20 mouse cellular contexts compared by ENCODE assay signal in genomic region chr19:59098315-59098714, GRCm38 (mm10). TPM values are rescaled to one million over a fixed set of nuclear protein-coding genes. Genes with fewer than 3 reads are reported as not detected.
DNase-seq lines count a peak whose midpoint lies in the region; ATAC-seq and TF ChIP-seq lines count a peak whose summit lies in the region.
"Had no signal": no experiment of that assay in that cellular context is flagged by ENCODE, and none has a peak within 500 bp of the region (broad histone marks: within the 10 kb centered on the region; RNA-seq: fewer than 3 reads in every experiment).

No protein-coding gene starts in this region.

- H3K4me1 ChIP-seq in kidney, adult 2 months (ENCODE audit: control insufficient read depth, insufficient read depth, low read length) = no peaks in the 10 kb centered on the region
- no peaks in the 10 kb centered on the region for H3K4me1 ChIP-seq in kidney, embryonic 15.5 days
- no peaks in the 10 kb centered on the region for H3K4me1 ChIP-seq in liver, adult 2 months (ENCODE audit: control insufficient read depth, insufficient read depth, low read length)
- no peaks in the 10 kb centered on the region for H3K4me1 ChIP-seq in liver, postnatal 0 days (ENCODE audit: insufficient read depth)
- H3K4me1 ChIP-seq in intestine, embryonic 16.5 days (ENCODE audit: control insufficient read depth, insufficient read depth, low read length) = no peaks in the 10 kb centered on the region
- no peaks in the 10 kb centered on the region for H3K4me1 ChIP-seq in stomach, postnatal 0 days (replicated peaks; ENCODE audit: control insufficient read depth, insufficient read depth)
- H3K4me1 ChIP-seq: embryonic facial prominence, embryonic 10.5 days; embryonic facial prominence, embryonic 12.5 days; forebrain, embryonic 15.5 days had no signal

- H3K4me3 ChIP-seq in kidney, adult 2 months (ENCODE audit: insufficient read depth, low read depth, low read length) = no peak overlapping the region
- no peak overlapping the region for H3K4me3 ChIP-seq in kidney, embryonic 15.5 days (replicated peaks)
- no peak overlapping the region for H3K4me3 ChIP-seq in liver, adult 2 months (ENCODE audit: insufficient read depth, low read depth, low read length)
- no peak overlapping the region for H3K4me3 ChIP-seq in liver, postnatal 0 days (ENCODE audit: low read depth, low read length)
- no peak overlapping the region for H3K4me3 ChIP-seq in intestine, embryonic 16.5 days (ENCODE audit: low read length)
- H3K4me3 ChIP-seq in stomach, postnatal 0 days (ENCODE audit: low read depth, low read length) = no peak overlapping the region
- H3K4me3 ChIP-seq: embryonic facial prominence, embryonic 10.5 days; embryonic facial prominence, embryonic 12.5 days; forebrain, embryonic 13.5 days; forebrain, embryonic 15.5 days had no signal

- WGBS in kidney, adult 2 months = 30% methylated on average over 1 of the region's 1 CpGs
- 66% methylated on average over 1 of the region's 1 CpGs for WGBS in kidney, embryonic 15.5 days
- WGBS in liver, adult 2 months = 3% methylated on average over 1 of the region's 1 CpGs
- 40% methylated on average over 1 of the region's 1 CpGs for WGBS in liver, postnatal 0 days (ENCODE audit: insufficient replicate concordance)
- 33% methylated on average over 1 of the region's 1 CpGs for WGBS in intestine, embryonic 16.5 days
- 47% methylated on average over 1 of the region's 1 CpGs for WGBS in stomach, postnatal 0 days

- no peaks in the 10 kb centered on the region for H3K9me3 ChIP-seq in kidney, embryonic 15.5 days (replicated peaks)
- no peaks in the 10 kb centered on the region for H3K9me3 ChIP-seq in liver, postnatal 0 days (ENCODE audit: low read length)
- H3K9me3 ChIP-seq in intestine, embryonic 16.5 days (ENCODE audit: control insufficient read depth, low read length) = no peaks in the 10 kb centered on the region
- H3K9me3 ChIP-seq in stomach, postnatal 0 days (ENCODE audit: control insufficient read depth, low read length) = no peaks in the 10 kb centered on the region
- H3K9me3 ChIP-seq: forebrain, embryonic 13.5 days had no signal

- no peaks in the 10 kb centered on the region for H3K79me2 ChIP-seq in liver, adult 2 months (ENCODE audit: control insufficient read depth, insufficient read depth, low read length)

- no peak for TF ChIP-seq CTCF in kidney, adult 2 months (conservative IDR thresholded peaks at IDR 0.05; ENCODE audit: insufficient read depth, insufficient read length, low read depth, low read length)
- TF ChIP-seq CTCF in liver, adult 2 months (IDR thresholded peaks at IDR 0.05; ENCODE audit: low read depth, low read length) = no peak
- TF ChIP-seq CTCF in liver, postnatal 0 days (IDR thresholded peaks at IDR 0.05; ENCODE audit: low read depth) = no peak
- no peak for TF ChIP-seq CTCF in stomach, postnatal 0 days (IDR thresholded peaks at IDR 0.05; ENCODE audit: low read depth)

- H3K27ac ChIP-seq in kidney, adult 2 months (ENCODE audit: insufficient read depth, low read depth, low read length) = no peak overlapping the region
- no peak overlapping the region for H3K27ac ChIP-seq in kidney, embryonic 15.5 days
- no peak overlapping the region for H3K27ac ChIP-seq in liver, adult 2 months (replicated peaks; ENCODE audit: insufficient read depth, low read depth, low read length)
- no peak overlapping the region for H3K27ac ChIP-seq in liver, postnatal 0 days (ENCODE audit: low read depth)
- H3K27ac ChIP-seq in intestine, embryonic 16.5 days (ENCODE audit: low read length) = peak overlapping the region; percentile 48; the same call in 1 of the 2 replicates
- no peak overlapping the region for H3K27ac ChIP-seq in stomach, postnatal 0 days (replicated peaks)
- H3K27ac ChIP-seq: embryonic facial prominence, embryonic 10.5 days; embryonic facial prominence, embryonic 12.5 days; forebrain, embryonic 13.5 days; forebrain, embryonic 15.5 days had no signal

- H3K4me2 ChIP-seq in kidney, embryonic 15.5 days = no peak overlapping the region
- no peak overlapping the region for H3K4me2 ChIP-seq in liver, postnatal 0 days (ENCODE audit: low read depth, low read length)
- H3K4me2 ChIP-seq in intestine, embryonic 16.5 days (ENCODE audit: low read depth, low read length) = no peak overlapping the region
- H3K4me2 ChIP-seq in stomach, postnatal 0 days (replicated peaks; ENCODE audit: low read depth) = no peak overlapping the region
- H3K4me2 ChIP-seq: embryonic facial prominence, embryonic 12.5 days; forebrain, embryonic 13.5 days; forebrain, embryonic 15.5 days had no signal

- no peaks in the 10 kb centered on the region for H3K27me3 ChIP-seq in kidney, adult 2 months (replicated peaks; ENCODE audit: control insufficient read depth, insufficient read depth, low read length)
- no peaks in the 10 kb centered on the region for H3K27me3 ChIP-seq in kidney, embryonic 15.5 days
- no peaks in the 10 kb centered on the region for H3K27me3 ChIP-seq in liver, adult 2 months (ENCODE audit: control insufficient read depth, insufficient read depth, low read length)
- H3K27me3 ChIP-seq in liver, postnatal 0 days (ENCODE audit: insufficient read depth, low read length) = no peaks in the 10 kb centered on the region
- no peaks in the 10 kb centered on the region for H3K27me3 ChIP-seq in intestine, embryonic 16.5 days (replicated peaks; ENCODE audit: control insufficient read depth, insufficient read depth, low read length)
- H3K27me3 ChIP-seq in stomach, postnatal 0 days (ENCODE audit: control insufficient read depth, insufficient read depth, low read length) = no peaks in the 10 kb centered on the region
- H3K27me3 ChIP-seq: embryonic facial prominence, embryonic 12.5 days; forebrain, embryonic 15.5 days had no signal

- H3K36me3 ChIP-seq in kidney, adult 2 months (ENCODE audit: control insufficient read depth, insufficient read depth, low read length) = no peaks in the 10 kb centered on the region
- H3K36me3 ChIP-seq in kidney, embryonic 15.5 days = no peaks in the 10 kb centered on the region
- H3K36me3 ChIP-seq in liver, adult 2 months (ENCODE audit: control insufficient read depth, insufficient read depth, low read length) = no peaks in the 10 kb centered on the region
- no peaks in the 10 kb centered on the region for H3K36me3 ChIP-seq in liver, postnatal 0 days (replicated peaks; ENCODE audit: insufficient read depth, low read length)
- no peaks in the 10 kb centered on the region for H3K36me3 ChIP-seq in intestine, embryonic 16.5 days (ENCODE audit: control insufficient read depth, insufficient read depth, low read length)
- H3K36me3 ChIP-seq in stomach, postnatal 0 days (ENCODE audit: control insufficient read depth, insufficient read depth, low read length) = no peaks in the 10 kb centered on the region
- H3K36me3 ChIP-seq: embryonic facial prominence, embryonic 10.5 days; embryonic facial prominence, embryonic 12.5 days; forebrain, embryonic 15.5 days had no signal

- TF ChIP-seq EP300 in liver, postnatal 0 days (IDR thresholded peaks at IDR 0.05; ENCODE audit: low read depth) = no peak
- TF ChIP-seq EP300 in stomach, postnatal 0 days (optimal IDR thresholded peaks at IDR 0.05) = no peak

- TF ChIP-seq POLR2A in kidney, adult 2 months (IDR thresholded peaks at IDR 0.05; ENCODE audit: low read depth, low read length) = no peak
- TF ChIP-seq POLR2A in liver, adult 2 months (IDR thresholded peaks at IDR 0.05; ENCODE audit: extremely low read depth, insufficient read depth, low read length) = no peak

- DNase-seq in kidney, adult 2 months = peak; percentile 17
- peak; percentile 64 for DNase-seq in liver, adult 2 months (ENCODE audit: extremely low read depth, low read depth, low spot score)
- no peak for DNase-seq in liver, postnatal 0 days
- no peak for DNase-seq in stomach, postnatal 0 days (ENCODE audit: low spot score)
- DNase-seq in gastrocnemius, postnatal 25 days = no peak
- DNase-seq: adrenal gland, adult 8-10 months; adrenal gland, postnatal 14 days; adrenal gland, postnatal 36 days; cerebellum, adult 11-12 months; cerebellum, adult 2 months; cerebellum, adult 9-10 months; cerebellum, postnatal 10 days; cerebellum, postnatal 25 days had no signal

- H3K9ac ChIP-seq in kidney, embryonic 15.5 days = no peak overlapping the region
- H3K9ac ChIP-seq in liver, adult 2 months (ENCODE audit: low read depth, low read length) = no peak overlapping the region
- H3K9ac ChIP-seq in liver, postnatal 0 days (replicated peaks) = no peak overlapping the region
- no peak overlapping the region for H3K9ac ChIP-seq in intestine, embryonic 16.5 days (ENCODE audit: low read depth, low read length)
- no peak overlapping the region for H3K9ac ChIP-seq in stomach, postnatal 0 days (ENCODE audit: low read length)
- H3K9ac ChIP-seq: embryonic facial prominence, embryonic 12.5 days; forebrain, embryonic 13.5 days; forebrain, embryonic 15.5 days had no signal

- no peak for ATAC-seq in kidney, embryonic 15.5 days (replicated peaks; ENCODE audit: low FRiP score)
- no peak; the same call in 1 of the 2 replicates for ATAC-seq in liver, postnatal 0 days
- peak; percentile 95 for ATAC-seq in intestine, embryonic 16.5 days
- no peak for ATAC-seq in stomach, postnatal 0 days (ENCODE audit: low FRiP score, low TSS enrichment)
- ATAC-seq: forebrain, embryonic 13.5 days; forebrain, embryonic 15.5 days had no signal

RNA-seq across cellular contexts. Expression of gene Shtn1, which starts 22.4 kb away (rescaled TPM):
- polyA plus RNA-seq in kidney, adult 2 months (2012; rRNA removed) = 2.5 and 3.7 TPM in 2 replicates
- 2.0 and 2.3 TPM in 2 replicates for polyA plus RNA-seq in kidney, embryonic 15.5 days (2015; fragmentation: Nextera tagmentation; extraction: Ambion mirVana)
- total RNA-seq in liver, adult 2 months (2014; rRNA removed) = 10.4 and 10.6 TPM in 2 replicates
- 3.9 and 4.9 TPM in 2 replicates for polyA plus RNA-seq in liver, adult 2 months (2012; rRNA removed)
- 2.5 and 2.9 TPM in 2 replicates for polyA plus RNA-seq in liver, postnatal 0 days (2015; fragmentation: Nextera tagmentation; extraction: Ambion mirVana)
- polyA plus RNA-seq in intestine, embryonic 16.5 days (2015; fragmentation: Nextera tagmentation; extraction: Ambion mirVana) = 15.1 and 15.4 TPM in 2 replicates
- polyA plus RNA-seq in stomach, postnatal 0 days (2015; fragmentation: Nextera tagmentation; extraction: Ambion mirVana) = 13.4 and 14.6 TPM in 2 replicates
- 1 to 10 TPM; 1.0 to 1.1 TPM for total RNA-seq in gastrocnemius, postnatal 25 days (2021)
- total RNA-seq: MEL had no signal

Comparison
In these comparisons a context has a peak if more than half of its experiments do, and no peak if none do; other contexts are left out.
1. DNase-seq: peak in kidney, adult 2 months (single experiment) and liver, adult 2 months (single experiment); none in liver, postnatal 0 days (single experiment), stomach, postnatal 0 days (single experiment) and gastrocnemius, postnatal 25 days (single experiment).